Mouse (Mus musculus) CH12.LX (cell line): ENCODE measurements around the gene Ifitm1. TPM values are rescaled to one million over a fixed set of nuclear protein-coding genes. Genes with fewer than 3 reads are reported as not detected.

ENCODE experiments used
- DNase-seq: peaks from one replicate; pipeline ENCODE4 v3.0.0-alpha.2; 2013; ENCODE audit errors: extremely low read depth
- H3K27ac ChIP-seq: 2 replicates; pipeline ENCODE4 v1.5.1; 2012; ENCODE audit warnings: low read depth, mild to moderate bottlenecking, control low read depth, moderate library complexity; ENCODE audit not compliant: insufficient read depth
- H3K27me3 ChIP-seq: replicated peaks from 2 replicates; pipeline ENCODE3; 2012; ENCODE audit warnings: inconsistent platforms
- H3K36me3 ChIP-seq, 2 experiments: replicated peaks in 1 of 2; 2 replicates each; pipeline versions ENCODE3 to v1.6.1; 2012; ENCODE audit warnings: inconsistent platforms in 1 of 2, low read length in 1 of 2, mild to moderate bottlenecking in 1 of 2, mixed read lengths in 1 of 2, moderate library complexity in 1 of 2; ENCODE audit not compliant: control insufficient read depth in 1 of 2, insufficient read depth in 1 of 2
- H3K4me1 ChIP-seq, 2 experiments: 2 replicates each; pipeline ENCODE4 v1.6.1; 2012; ENCODE audit warnings: inconsistent platforms in 1 of 2, moderate library complexity in 1 of 2; ENCODE audit not compliant: insufficient read depth in 2 of 2, control insufficient read depth in 1 of 2
- H3K4me2 ChIP-seq: 2 replicates; pipeline ENCODE4 v1.6.1; 2012; ENCODE audit warnings: low read depth, mild to moderate bottlenecking, control low read depth; ENCODE audit not compliant: poor library complexity, insufficient read depth, severe bottlenecking
- H3K4me3 ChIP-seq, 3 experiments: fragments of 150-350 bp in 1 of 3; sonication (generic) in 1 of 3; replicated peaks in 1 of 3; 2 replicates each; pipeline versions ENCODE3 to v1.5.1; 2011 to 2012; ENCODE audit warnings: low read depth in 2 of 3, low read length in 2 of 3, mild to moderate bottlenecking in 2 of 3, moderate library complexity in 2 of 3, control low read depth in 1 of 3, improper control_type of control experiment in 1 of 3, inconsistent platforms in 1 of 3, mixed read lengths in 1 of 3; ENCODE audit not compliant: poor library complexity in 1 of 3
- H3K79me2 ChIP-seq: replicated peaks from 2 replicates; pipeline ENCODE4 v1.6.1; 2012; ENCODE audit warnings: mild to moderate bottlenecking, moderate library complexity; ENCODE audit not compliant: control insufficient read depth, poor library complexity, insufficient read depth, severe bottlenecking; ENCODE audit errors: extremely low read depth
- H3K9ac ChIP-seq: 2 replicates; pipeline ENCODE4 v1.6.1; 2012; ENCODE audit warnings: low read depth, mild to moderate bottlenecking, control low read depth, moderate library complexity; ENCODE audit not compliant: insufficient read depth
- H3K9me3 ChIP-seq: replicated peaks from 2 replicates; pipeline ENCODE3; 2012; ENCODE audit warnings: low read length, inconsistent platforms, mixed read lengths
- CHD1 ChIP-seq: IDR thresholded peaks from 2 replicates; pipeline ENCODE4 v1.6.1; 2012; ENCODE audit warnings: low read depth, low read length, improper control_type of control experiment, inconsistent platforms
- CHD2 ChIP-seq: IDR thresholded peaks from 2 replicates; pipeline ENCODE4 v1.6.1; 2011; ENCODE audit warnings: low read length, improper control_type of control experiment
- CTCF ChIP-seq, 2 experiments: IDR thresholded peaks in 1 of 2; conservative IDR thresholded peaks in 1 of 2; 2 replicates each; pipeline ENCODE4 v1.5.1; 2011 to 2012; ENCODE audit warnings: low read depth in 2 of 2, low read length in 2 of 2, improper control_type of control experiment in 1 of 2, inconsistent platforms in 1 of 2, mild to moderate bottlenecking in 1 of 2, moderate library complexity in 1 of 2
- ELF1 ChIP-seq: IDR thresholded peaks from 2 replicates; pipeline ENCODE4 v1.6.1; 2014; ENCODE audit warnings: low read depth, mild to moderate bottlenecking, inconsistent platforms, low read length, improper control_type of control experiment
- EP300 ChIP-seq: IDR thresholded peaks from 2 replicates; pipeline ENCODE4 v1.6.1; 2011; ENCODE audit warnings: low read length, improper control_type of control experiment
- ETS1 ChIP-seq: conservative IDR thresholded peaks from 2 replicates; pipeline ENCODE4 v1.6.1; 2012; ENCODE audit warnings: low read depth, mild to moderate bottlenecking, inconsistent platforms, low read length, improper control_type of control experiment, moderate library complexity
- IRF4 ChIP-seq: IDR thresholded peaks from 2 replicates; pipeline ENCODE4 v1.6.1; 2014; ENCODE audit warnings: low read depth, mild to moderate bottlenecking, inconsistent platforms, low read length, improper control_type of control experiment
- JUND ChIP-seq: conservative IDR thresholded peaks from 2 replicates; pipeline ENCODE4 v1.6.1; 2011; ENCODE audit warnings: low read depth, low read length, improper control_type of control experiment
- KAT2A ChIP-seq: IDR thresholded peaks from 2 replicates; pipeline ENCODE4 v1.6.1; 2012; ENCODE audit warnings: low read length, improper control_type of control experiment, inconsistent platforms; ENCODE audit not compliant: insufficient replicate concordance
- MAZ ChIP-seq: IDR thresholded peaks from 2 replicates; pipeline ENCODE4 v1.6.1; 2012; ENCODE audit warnings: low read depth, mild to moderate bottlenecking, inconsistent platforms, low read length, improper control_type of control experiment, moderate library complexity
- MEF2A ChIP-seq: IDR thresholded peaks from 2 replicates; pipeline ENCODE4 v1.6.1; 2014; ENCODE audit warnings: low read depth, mild to moderate bottlenecking, inconsistent platforms, low read length, improper control_type of control experiment, borderline replicate concordance
- MYC ChIP-seq: IDR thresholded peaks from 2 replicates; pipeline ENCODE4 v1.6.1; 2011; ENCODE audit warnings: low read depth, mild to moderate bottlenecking, improper control_type of control experiment, low read length
- NRF1 ChIP-seq: IDR thresholded peaks from 2 replicates; pipeline ENCODE4 v1.6.1; 2014; ENCODE audit warnings: low read depth, mild to moderate bottlenecking, inconsistent platforms, low read length, improper control_type of control experiment, moderate library complexity
- POLR2A ChIP-seq: IDR thresholded peaks from 2 replicates; pipeline ENCODE4 v1.6.1; 2011; ENCODE audit warnings: low read depth, mild to moderate bottlenecking, improper control_type of control experiment, low read length
- POLR2AphosphoS2 ChIP-seq: IDR thresholded peaks from 2 replicates; pipeline ENCODE4 v1.6.1; 2011; ENCODE audit warnings: low read depth, low read length, improper control_type of control experiment
- RAD21 ChIP-seq: IDR thresholded peaks from 2 replicates; pipeline ENCODE4 v1.6.1; 2011; ENCODE audit warnings: low read depth, mild to moderate bottlenecking, low read length, improper control_type of control experiment, moderate library complexity
- SIN3A ChIP-seq: IDR thresholded peaks from 2 replicates; pipeline ENCODE4 v1.6.1; 2012; ENCODE audit warnings: low read length, improper control_type of control experiment, inconsistent platforms
- SMC3 ChIP-seq: IDR thresholded peaks from 2 replicates; pipeline ENCODE4 v1.6.1; 2011; ENCODE audit warnings: low read depth, low read length, improper control_type of control experiment
- TCF12 ChIP-seq: IDR thresholded peaks from 2 replicates; pipeline ENCODE4 v1.6.1; 2014; ENCODE audit warnings: low read depth, mild to moderate bottlenecking, inconsistent platforms, low read length, improper control_type of control experiment
- USF1 ChIP-seq: IDR thresholded peaks from 2 replicates; pipeline ENCODE4 v1.6.1; 2014; ENCODE audit warnings: low read depth, mild to moderate bottlenecking, inconsistent platforms, low read length, improper control_type of control experiment
- USF2 ChIP-seq: conservative IDR thresholded peaks from 2 replicates; pipeline ENCODE4 v1.6.1; 2011; ENCODE audit warnings: low read depth, low read length, improper control_type of control experiment
- ZC3H11A ChIP-seq: IDR thresholded peaks from 2 replicates; pipeline ENCODE4 v1.6.1; 2012; ENCODE audit warnings: low read depth, mild to moderate bottlenecking, inconsistent platforms, low read length, improper control_type of control experiment
- ZKSCAN1 ChIP-seq: IDR thresholded peaks from 2 replicates; pipeline ENCODE4 v1.6.1; 2012; ENCODE audit warnings: low read depth, inconsistent platforms, low read length, improper control_type of control experiment, borderline replicate concordance
- ZMIZ1 ChIP-seq: IDR thresholded peaks from 2 replicates; pipeline ENCODE4 v1.6.1; 2012; ENCODE audit warnings: low read depth, mild to moderate bottlenecking, inconsistent platforms, low read length, improper control_type of control experiment
- ZNF384 ChIP-seq: IDR thresholded peaks from 2 replicates; pipeline ENCODE4 v1.6.1; 2012; ENCODE audit warnings: low read depth, low read length, improper control_type of control experiment, inconsistent platforms
- dilution Hi-C: fragments of 300-500 bp; cut with MboI; formaldehyde crosslinking; loops from 2 replicates; pipeline ENCODE4 v1.14.3; 2020; ENCODE audit warnings: low sequenced_read_pairs; ENCODE audit not compliant: extremely low pct_unique_long_range_greater_than_20kb, extremely low pct_ligation_motif_present
- in situ Hi-C: fragments of 300-500 bp; cut with MboI; formaldehyde crosslinking; loops from 3 replicates; pipeline ENCODE4 v1.14.3; 2019; ENCODE audit warnings: low sequenced_read_pairs, low pct_ligation_motif_present, low pct_unique_long_range_greater_than_20kb, mixed read lengths
- polyA plus RNA-seq: library from polyadenylated mRNA; unstranded; fragments of >175 nt; gene quantifications from 2 replicates; pipeline ENCODE4 v1.2.1, GENCODE M21; 2012; ENCODE audit warnings: low read depth; ENCODE audit not compliant: insufficient read length
- total RNA-seq, 2 experiments: library from RNA; depleted of rRNA; stranded (reverse); fragments of 300-350 nt in 1 of 2; fragments of >200 nt in 1 of 2; gene quantifications; 2 replicates each; pipeline ENCODE4 v1.2.3; 2012 to 2014

Gene Ifitm1
- total and polyA plus RNA-seq, 3 experiments, result 14.8 to 55.5 (median 32.9) TPM

- TF ChIP-seq USF2, result no peak
- Histone ChIP-seq H3K36me3 (peaks cover 0 to 23% of the 10 kb centered on the region in 2 experiments), H3K4me2 (no peak overlapping the region), H3K27me3 (no peaks in the 10 kb centered on the region), H3K27ac (peak overlapping the region; percentile 78; the same call in 1 of the 2 replicates), H3K4me3 (peak overlapping the region; percentile 66 to 78 (median 69)), H3K9me3 (no peaks in the 10 kb centered on the region), H3K4me1 (peaks cover 3 to 42% of the 10 kb centered on the region in 2 experiments), H3K79me2 (peaks cover 5% of the 10 kb centered on the region; the same call in 1 of the 2 replicates), H3K9ac (peak overlapping the region; percentile 36; the same call in 1 of the 2 replicates)
- in situ Hi-C loops (loop anchor here (5.0 kb wide), 2 partner anchors 56 to 96 kb away; partner anchors contain the start of gene Ifitm3), dilution Hi-C loops (no loop called here)
- no peak for DNase-seq
Observed at GRCm38 (mm10) chr7:140956556-140956869, 10.5 kb upstream of the Ifitm1 start.

DNA sequence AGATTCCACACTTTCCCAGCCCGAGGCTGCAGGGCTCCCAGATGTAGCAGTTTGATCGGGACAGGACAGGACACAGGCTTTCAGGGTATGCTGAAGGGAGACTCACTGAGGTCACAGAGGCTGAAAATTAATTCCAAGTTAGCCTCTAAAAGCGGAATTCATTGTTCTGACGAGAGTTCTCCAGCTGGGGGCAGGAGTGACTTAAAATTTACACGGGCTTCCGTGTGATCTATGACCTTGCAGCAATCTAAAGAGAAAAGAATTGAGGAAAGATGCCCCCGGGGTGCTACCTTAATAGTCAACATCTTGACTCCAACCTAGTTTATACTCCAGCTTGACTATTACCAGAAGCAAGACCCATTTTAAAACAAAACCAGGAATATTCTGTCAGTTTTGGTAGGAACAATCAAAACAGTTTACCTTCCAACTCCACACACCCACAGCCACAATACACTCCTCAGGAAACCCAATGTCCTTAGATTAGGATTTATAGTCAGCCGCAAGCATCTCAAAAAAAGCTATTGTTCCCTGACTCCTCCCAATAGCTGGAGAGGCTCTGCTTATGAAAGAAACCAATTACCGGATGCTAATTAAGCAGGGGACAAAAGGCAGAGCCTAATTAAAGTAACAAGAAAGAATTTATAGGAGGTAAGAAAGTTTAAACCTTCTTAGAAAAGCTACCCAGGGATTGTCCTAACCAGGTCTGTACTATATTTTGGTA, 7.7 kb upstream of the Ifitm1 start:
- in situ Hi-C loops, result loop anchor here (5.0 kb wide), 2 partner anchors 53 to 93 kb away; partner anchors contain the start of gene Ifitm3
- H3K36me3 ChIP-seq, result no peaks in the 10 kb centered on the region
- H3K4me1 ChIP-seq, result peaks cover 0 to 14% of the 10 kb centered on the region in 2 experiments; a peak in 3 of 4 replicates
- no peak overlapping the region for H3K9ac ChIP-seq
- no peaks in the 10 kb centered on the region for H3K9me3 ChIP-seq
- H3K4me3 ChIP-seq, result no peak overlapping the region
- H3K27me3 ChIP-seq, result no peaks in the 10 kb centered on the region
- peak; percentile 61 for DNase-seq
- no peak overlapping the region for H3K27ac ChIP-seq
- dilution Hi-C loops, result no loop called here
- TF ChIP-seq SMC3 (peak; percentile 98), POLR2AphosphoS2 (no peak), MAZ (no peak), MYC (0 out of 2 replicates have a peak, but pooled peaks have one; percentile 53), USF1 (no peak), CHD2 (no peak), CHD1 (no peak), MEF2A (no peak), POLR2A (no peak), RAD21 (peak; percentile 97), ZMIZ1 (no peak), ZKSCAN1 (no peak), KAT2A (no peak), ZNF384 (no peak), SIN3A (no peak), ETS1 (no peak), JUND (peak; percentile 47; the same call in 1 of the 2 replicates), IRF4 (peak; percentile 35; the same call in 1 of the 2 replicates), NRF1 (no peak), TCF12 (no peak), EP300 (no peak), ELF1 (0 out of 2 replicates have a peak, but pooled peaks have one; percentile 37), ZC3H11A (peak; percentile 88), CTCF (conservative IDR thresholded peaks at IDR 0.05 in 1 of 2, IDR thresholded peaks at IDR 0.05 in 1 of 2; ENCODE audit: low read depth in 2 of 2, low read length in 2 of 2) (peak in 1 of 2 experiments; percentile 96; a peak in 2 of 4 replicates)
- no peaks in the 10 kb centered on the region; the same call in 1 of the 2 replicates for H3K79me2 ChIP-seq
- no peak overlapping the region for H3K4me2 ChIP-seq
